Mouse (Mus musculus) heart, adult 2 months (tissue): ENCODE measurements around the gene Sltm.

Experiments
- CTCF ChIP-seq: fragments of 200-600 bp; IDR thresholded peaks from 2 replicates; pipeline ENCODE4 v1.8.1; 2022; ENCODE audit warnings: antibody characterized with exemption, mild to moderate bottlenecking, moderate library complexity
- EP300 ChIP-seq: fragments of 200-500 bp; IDR thresholded peaks from 2 replicates; pipeline ENCODE4 v1.6.1; 2011; ENCODE audit warnings: low read depth, low read length, control low read depth; ENCODE audit not compliant: insufficient read depth
- POLR2A ChIP-seq: fragments of 200-500 bp; IDR thresholded peaks from 2 replicates; pipeline ENCODE4 v1.6.1; 2011; ENCODE audit warnings: mild to moderate bottlenecking, low read depth, low read length, control low read depth; ENCODE audit not compliant: insufficient read depth

- TF ChIP-seq CTCF (no peak), POLR2A (no peak), EP300 (no peak)
Observed at GRCm38 (mm10) chr9:70541584-70541983, 970 bp upstream of the Sltm start.
